Mouse (Mus musculus) cortical plate, adult 2 months (tissue): ENCODE measurements around the gene Hk1.

ENCODE experiments used
- CTCF ChIP-seq: fragments of 200-500 bp; IDR thresholded peaks from 2 replicates; pipeline ENCODE4 v1.5.1; 2011; ENCODE audit warnings: mild to moderate bottlenecking, control low read depth, low read length; ENCODE audit not compliant: insufficient read depth; ENCODE audit errors: extremely low read depth
- POLR2A ChIP-seq: fragments of 200-500 bp; IDR thresholded peaks from 2 replicates; pipeline ENCODE4 v1.6.1; 2011; ENCODE audit warnings: mild to moderate bottlenecking, low read length, control low read depth; ENCODE audit not compliant: insufficient read depth; ENCODE audit errors: extremely low read depth

GRCm38 (mm10) chr10:62224231-62224630, 155.5 kb downstream of the Hk1 start:
- TF ChIP-seq CTCF (no peak), POLR2A (no peak)
